Mouse (Mus musculus) CH12.LX (cell line): ENCODE results near the gene Faxc.

Experiments used
- CHD2 ChIP-seq: IDR thresholded peaks from 2 replicates; pipeline ENCODE4 v1.6.1; 2011; ENCODE audit warnings: low read length, improper control_type of control experiment
- ETS1 ChIP-seq: conservative IDR thresholded peaks from 2 replicates; pipeline ENCODE4 v1.6.1; 2012; ENCODE audit warnings: low read depth, mild to moderate bottlenecking, inconsistent platforms, low read length, improper control_type of control experiment, moderate library complexity
- MAX ChIP-seq: IDR thresholded peaks from 2 replicates; pipeline ENCODE4 v1.6.1; 2011; ENCODE audit warnings: low read length, improper control_type of control experiment
- POLR2A ChIP-seq: IDR thresholded peaks from 2 replicates; pipeline ENCODE4 v1.6.1; 2011; ENCODE audit warnings: low read depth, mild to moderate bottlenecking, improper control_type of control experiment, low read length
- ZKSCAN1 ChIP-seq: IDR thresholded peaks from 2 replicates; pipeline ENCODE4 v1.6.1; 2012; ENCODE audit warnings: low read depth, inconsistent platforms, low read length, improper control_type of control experiment, borderline replicate concordance
- ZNF384 ChIP-seq: IDR thresholded peaks from 2 replicates; pipeline ENCODE4 v1.6.1; 2012; ENCODE audit warnings: low read depth, low read length, improper control_type of control experiment, inconsistent platforms

DNA sequence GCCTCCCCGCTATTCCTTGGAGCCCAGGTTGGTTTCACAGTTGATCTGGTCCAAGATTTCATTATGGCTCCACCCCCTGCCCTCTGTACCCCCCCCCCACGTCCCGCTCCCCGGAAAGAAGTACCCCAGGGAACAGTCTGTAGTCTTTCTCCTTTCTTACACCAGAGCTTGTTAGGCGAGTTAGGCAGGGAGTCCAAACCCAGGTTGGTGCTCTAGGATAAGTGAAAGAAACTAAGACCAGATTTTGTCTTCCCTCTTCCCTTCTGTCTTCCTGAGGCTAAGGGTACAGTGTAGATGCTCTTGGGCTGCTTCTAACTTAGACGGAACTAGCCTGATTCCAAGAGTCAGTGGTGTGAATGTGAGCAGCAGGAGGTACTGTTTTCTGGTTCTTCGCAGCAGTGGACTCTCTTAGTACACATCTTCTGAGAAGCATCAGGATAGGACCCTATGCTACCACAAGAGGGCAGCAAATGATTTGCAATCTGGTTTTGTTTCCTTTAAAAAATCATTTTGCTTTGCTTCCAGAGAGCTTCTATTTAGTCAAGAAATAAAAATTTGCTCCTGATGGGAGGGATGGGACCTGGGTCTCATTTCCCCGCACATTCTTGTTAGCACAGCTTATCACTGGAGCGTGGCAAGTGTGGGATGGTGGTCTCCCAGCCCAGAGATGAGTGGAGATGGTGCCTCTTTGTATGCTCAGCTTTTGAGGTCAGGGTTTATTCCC lies 86.7 kb downstream of the Faxc start:
- TF ChIP-seq POLR2A (no peak), MAX (no peak), CHD2 (no peak), ETS1 (no peak), ZKSCAN1 (no peak), ZNF384 (no peak)
